Mouse (Mus musculus): Measurements from ENCODE around the gene Psg16.

Gene Psg16

DNA sequence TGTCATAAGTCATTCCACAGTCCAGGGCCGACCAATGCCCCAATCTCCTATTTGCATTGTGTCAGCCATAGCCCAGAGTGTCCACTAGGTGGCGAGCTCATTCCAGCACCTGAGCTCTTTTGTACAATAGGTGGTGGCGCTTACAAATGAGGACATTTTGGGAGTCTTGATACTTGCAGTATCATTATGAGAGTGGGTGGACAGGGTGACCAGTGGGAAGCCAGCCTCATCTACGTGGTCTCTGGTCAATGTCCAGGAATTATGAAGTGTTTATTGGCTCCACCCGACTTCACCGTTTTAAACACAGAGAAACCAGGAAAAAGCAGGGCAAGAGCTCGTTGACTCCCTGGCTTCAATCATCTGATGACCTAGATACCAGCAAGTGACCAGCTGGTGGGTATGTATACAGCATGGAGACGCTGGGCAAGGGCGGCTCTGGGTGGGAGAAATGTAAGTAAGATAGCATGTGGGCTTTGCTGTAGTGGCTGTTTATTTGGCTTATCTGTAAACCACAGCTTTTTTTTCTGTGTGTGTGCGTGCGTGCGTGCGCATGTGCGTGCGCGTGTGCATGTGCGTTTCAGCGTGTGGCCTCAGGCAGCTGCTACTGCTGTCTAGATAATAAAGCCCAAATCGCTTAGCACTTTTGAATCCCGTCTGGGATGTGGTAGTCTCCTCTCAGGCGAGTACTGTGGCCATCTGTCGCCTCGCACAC, at the start of gene Psg16:
Psg16 (plus strand) TSS at position 137 of the 712 bp plus-strand sequence.
- peak in 1 of 2 experiments; percentile 27 for DNase-seq (ENCODE audit: low spot score in 2 of 2)

DNA sequence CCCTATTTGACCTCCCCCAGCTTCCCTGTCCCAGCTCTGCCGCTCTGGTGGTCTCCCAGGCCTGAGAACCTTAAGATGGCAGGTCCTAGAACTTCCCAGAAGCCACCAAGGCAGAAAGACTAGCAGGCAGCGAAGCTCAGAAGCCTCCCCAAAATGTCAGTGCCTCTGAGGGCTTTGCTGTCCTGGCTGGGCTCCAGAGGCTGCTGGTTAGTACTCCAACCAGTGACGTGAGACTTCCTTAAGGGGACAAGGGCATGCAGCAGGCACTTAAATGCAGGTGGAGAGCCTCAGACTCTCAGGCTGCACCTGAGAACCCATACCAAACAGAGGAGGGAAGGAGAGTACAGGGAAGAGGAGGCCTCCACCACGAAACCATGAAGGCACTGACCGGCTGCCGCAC, 49.7 kb upstream of the Psg16 start:
- DNase-seq (ENCODE audit: low spot score in 2 of 2), result no peak

DNA sequence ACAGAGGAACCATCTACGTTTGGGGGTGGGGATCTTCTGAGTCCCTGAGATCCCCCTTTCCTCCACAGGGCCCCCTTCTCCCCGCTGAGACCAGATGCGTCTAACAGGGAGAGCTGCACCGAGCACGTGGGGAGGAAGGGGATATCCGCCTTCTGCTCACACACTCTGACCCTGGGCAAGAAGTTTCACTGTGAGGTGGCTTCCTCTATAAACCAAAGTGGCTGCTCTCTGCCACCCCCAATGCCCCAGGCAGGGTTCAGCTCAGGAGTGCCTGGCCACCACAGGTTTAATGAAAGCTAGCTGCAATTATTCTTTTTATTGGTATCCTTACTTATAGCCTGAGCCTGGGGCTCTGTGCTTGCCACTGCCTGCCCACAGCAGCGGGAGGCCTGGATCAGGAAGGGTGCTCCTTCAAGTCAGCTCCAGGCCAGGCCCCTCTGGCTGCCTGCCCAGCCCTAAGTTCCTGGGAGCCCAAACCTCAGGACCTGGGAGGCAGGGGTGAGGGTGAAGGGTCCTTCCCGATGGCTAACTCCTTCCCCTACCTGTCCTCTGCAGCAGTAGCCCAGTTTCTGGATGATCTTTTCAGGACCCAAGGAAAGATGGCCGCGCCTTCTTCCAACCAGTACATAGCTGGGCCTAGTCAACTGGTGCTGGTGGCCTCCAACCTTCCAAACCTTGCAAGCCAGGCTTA, 48.9 kb upstream of the Psg16 start:
- DNase-seq (ENCODE audit: low spot score in 2 of 2), result no peak

DNA sequence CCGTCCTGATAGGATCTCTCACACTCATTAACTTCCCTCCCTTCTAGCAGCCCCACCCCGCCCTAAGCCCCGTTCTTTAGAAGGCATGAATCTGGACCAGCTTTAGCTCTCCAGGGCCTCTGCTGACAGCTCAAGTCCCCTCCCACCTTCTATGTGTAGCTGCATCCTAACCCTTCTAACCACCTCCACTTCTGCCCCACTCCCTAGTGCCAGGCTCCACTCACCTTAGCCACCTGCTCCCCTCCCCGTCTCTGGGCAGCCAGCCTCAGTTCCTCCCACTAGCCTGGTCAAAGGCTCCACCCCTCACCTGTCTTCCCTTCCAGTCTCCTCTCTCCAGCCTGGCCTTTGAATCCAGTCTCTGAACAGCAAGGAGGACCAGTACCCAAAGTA, 48.3 kb upstream of the Psg16 start:
- DNase-seq (ENCODE audit: low spot score in 2 of 2), result no peak

DNA sequence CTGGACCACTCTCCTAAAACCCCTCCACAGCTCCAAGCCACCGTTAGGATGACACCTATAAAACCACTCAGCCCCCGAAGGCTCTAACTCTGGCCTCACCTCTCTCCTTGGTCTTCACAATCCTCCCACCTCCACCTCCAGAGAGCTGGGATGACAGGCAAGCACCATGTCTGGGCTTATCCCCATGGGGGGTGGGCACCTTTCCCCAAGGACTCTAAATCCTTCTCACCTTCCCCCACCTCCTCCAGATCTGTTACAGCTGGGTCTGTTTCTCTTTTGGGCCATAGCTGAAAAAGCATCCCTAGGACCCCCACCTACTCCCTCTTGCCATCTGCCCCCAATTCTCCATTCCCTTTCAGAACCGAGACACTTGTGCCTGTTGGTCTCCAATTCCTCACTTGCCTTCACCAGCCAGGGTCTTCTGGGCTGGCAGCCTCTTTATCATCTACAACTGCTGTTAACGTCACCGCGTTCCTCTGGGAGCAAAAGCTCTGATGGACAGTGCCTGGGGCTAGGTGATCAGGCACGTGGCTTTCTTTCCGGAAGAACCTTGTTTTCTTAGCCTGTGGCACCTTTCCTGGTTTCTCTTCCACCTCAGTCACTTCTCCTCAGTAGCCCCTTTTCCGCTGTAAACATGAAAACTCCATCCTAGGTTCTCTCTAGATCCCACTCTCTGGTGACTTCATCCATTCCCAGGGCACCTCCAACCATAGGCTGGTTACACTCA, 47.8 kb upstream of the Psg16 start:
- DNase-seq (ENCODE audit: low spot score in 2 of 2), result no peak

DNA sequence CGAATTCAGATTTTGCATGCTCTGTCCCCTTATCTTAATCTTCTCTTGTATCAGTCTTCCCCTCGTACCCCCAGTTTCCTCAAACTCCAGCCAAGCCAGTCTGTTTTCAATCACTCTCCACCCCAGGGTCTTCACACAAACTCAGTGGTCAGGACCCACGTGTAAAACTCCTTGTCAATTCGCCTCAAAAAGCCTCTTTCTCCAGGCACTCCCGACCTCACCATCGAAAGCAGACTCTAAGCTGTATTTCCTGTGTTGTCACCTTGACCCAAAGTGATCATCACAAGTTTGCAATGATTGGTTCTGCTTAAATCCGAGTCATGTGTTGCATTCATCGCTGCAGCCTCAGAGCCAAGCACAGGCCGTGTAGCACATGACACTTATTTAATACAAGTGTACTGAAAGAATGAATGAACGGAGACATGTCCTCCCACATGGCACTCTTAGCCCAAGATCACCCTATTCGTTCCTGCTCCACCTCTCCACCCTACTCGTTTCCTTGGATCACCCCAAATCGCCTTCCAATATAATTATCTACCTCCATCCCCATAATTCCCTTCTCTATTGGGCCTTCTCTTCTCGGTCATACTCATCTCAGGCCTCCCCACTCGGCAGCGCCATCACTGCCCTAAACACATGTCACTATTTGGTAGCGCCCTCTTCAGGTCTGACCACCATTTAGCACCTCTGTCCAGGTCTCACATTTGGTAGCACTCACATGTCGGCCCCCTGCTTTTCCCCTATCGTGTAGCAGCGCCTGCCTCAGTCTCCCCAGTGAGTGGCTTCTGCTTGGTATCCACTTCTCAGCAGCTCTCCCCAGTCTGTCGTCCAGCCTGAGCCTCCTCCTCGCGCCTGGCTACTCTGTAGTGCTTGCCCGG, 46.9 kb upstream of the Psg16 start:
- no peak for DNase-seq (ENCODE audit: low spot score in 2 of 2)

DNA sequence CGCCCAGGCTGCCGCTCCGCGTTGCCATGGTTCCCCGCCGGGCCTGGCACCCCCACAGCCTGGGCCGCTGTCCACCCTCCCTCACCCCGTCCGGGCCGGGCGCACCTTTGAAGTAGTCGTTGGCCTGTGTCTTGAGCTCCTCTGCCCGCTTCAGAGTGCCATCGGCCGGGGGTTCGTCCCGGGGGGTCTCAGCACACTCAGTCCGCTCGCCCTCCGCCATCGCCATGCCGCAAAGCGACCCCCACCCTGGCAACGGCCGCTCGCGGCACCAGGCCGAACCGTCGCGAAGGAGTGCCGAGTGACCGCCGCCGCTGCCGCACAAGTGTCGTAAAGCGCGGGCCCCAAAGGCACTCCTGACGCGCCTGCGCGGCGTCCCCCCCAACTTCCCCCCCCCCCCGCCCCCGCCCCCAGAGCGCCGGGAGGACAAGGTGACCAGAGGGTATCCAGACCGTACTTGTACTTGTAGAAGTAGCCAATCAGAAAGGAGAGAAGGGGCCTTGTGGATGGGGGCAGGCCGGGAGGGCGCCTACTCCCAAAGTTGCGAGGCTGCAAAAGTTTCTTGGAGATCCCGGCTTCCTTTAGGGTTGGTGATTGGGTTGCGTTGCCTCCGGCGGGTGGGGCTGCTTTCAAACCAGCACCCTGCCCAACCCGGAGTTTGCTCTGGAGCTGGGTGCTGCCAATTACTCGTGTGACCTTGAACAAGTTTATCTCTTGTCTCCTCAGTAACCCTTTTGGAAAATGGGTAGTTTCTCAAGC, 46.1 kb upstream of the Psg16 start, which contains the start of gene Ppp5c:
Ppp5c (minus strand) TSS at position 337 of the 756 bp plus-strand sequence.
- peak; percentile 91 to 94 for DNase-seq (ENCODE audit: low spot score in 2 of 2)

DNA sequence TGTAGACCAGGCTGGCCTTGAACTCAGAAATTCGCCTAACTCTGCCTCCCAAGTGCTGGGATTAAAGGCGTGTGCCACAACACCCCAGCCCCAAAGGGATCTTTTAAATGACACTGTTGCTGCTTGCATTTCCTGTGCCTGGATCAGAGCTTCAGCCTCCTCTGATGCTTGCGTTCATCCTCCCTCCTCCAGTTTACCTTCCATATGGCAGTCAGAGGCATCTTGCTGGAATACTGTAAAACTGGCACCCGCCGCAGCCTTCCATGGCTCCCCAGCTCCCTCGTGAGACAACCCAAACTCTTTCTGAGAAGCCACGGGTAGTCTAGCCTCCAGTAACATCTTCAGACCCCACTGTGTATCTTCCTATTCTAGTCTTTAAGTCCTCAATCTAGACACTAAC, 44.9 kb upstream of the Psg16 start:
- DNase-seq (ENCODE audit: low spot score in 2 of 2), result no peak

DNA sequence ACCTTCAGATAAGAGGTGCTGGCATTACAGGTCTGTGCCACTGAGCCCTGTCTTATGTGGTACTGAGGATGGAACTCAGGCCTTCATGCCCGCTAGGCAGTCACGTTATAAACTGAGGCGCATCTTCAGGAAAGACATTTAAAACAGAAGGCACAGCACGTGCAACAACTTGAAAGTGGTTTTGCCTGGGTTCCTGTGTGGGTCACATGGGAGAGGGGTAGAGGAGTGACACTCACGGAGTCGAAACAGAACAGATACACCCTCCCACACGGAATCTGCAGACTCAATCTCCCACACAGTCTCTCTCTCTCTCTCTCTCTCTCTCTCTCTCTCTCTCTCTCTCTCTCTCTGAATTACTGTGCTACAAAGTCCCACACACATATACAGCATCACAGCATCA, 43.6 kb upstream of the Psg16 start:
- no peak for DNase-seq (ENCODE audit: low spot score in 2 of 2)

DNA sequence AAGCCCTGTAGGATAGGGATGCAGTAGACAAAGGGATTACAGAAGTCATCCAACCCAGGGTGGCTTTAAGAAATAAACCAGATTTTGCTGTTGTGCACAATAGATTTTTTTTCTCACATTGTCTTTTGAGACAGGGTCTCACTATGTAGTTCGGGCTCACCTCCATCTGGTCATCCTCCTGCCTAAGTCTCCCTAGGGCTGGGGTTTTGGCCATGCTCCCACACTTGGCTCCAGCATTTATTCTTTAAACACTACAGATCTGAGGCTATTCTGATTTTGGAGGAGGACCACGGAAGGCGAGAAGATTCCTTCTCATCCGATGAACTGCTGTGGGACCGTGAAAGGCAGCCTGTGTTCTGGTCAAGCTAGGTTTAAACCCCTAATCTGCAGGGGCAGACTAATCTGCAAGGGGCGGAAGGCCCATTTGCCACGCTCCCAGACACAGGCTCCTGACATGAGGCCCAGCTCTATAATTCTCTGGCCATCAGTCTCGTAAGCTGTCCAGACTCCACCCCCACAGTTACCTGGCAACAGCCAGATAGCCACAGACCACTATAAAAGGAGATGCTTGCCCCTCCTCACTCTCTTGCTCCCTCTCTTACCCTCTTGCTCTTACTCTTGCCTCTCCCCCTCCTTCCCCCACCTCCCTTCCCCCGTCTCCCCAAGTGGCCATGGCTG, 35.7 kb upstream of the Psg16 start:
- no peak for DNase-seq (ENCODE audit: low spot score in 2 of 2)

DNA sequence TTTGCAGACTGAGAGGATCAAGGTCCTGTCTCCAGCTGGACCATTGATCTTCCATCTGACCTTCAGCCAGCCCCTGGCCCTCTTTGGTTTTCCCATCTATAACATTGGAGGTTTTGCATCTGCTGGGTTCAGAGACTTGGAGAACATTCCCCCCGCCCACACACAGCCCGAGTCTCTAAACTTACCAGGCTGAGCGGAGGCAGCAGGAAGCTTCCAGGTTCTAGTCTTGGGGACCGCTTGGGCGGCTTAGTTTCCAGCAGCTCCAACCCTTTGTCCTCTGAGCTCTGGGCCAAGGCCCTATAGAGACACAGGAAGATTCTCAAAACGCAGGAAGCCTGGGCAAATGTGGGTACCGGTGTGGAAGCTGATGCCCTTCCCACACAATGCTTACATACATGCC, 34.5 kb upstream of the Psg16 start:
- DNase-seq (ENCODE audit: low spot score in 2 of 2), result no peak

DNA sequence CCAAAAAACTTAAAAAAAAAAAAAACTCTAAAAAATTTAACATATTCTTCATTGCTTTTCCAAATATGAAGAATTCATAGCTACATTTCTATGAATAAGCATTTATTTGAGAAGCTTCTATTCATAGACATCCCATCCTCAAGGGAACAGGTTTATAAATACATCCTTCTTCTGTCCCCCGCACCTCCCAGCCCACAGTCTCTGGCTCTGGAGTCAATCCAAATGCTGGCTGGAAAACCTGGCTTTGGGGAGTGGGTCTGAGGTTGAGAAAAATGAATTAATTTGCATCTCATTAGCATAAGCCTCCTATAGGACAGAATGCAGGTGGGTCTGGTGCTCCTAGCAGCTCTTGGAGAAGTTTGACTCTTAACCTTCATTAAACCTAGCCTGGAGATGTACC, 28.1 kb upstream of the Psg16 start:
- no peak for DNase-seq (ENCODE audit: low spot score in 2 of 2)

DNA sequence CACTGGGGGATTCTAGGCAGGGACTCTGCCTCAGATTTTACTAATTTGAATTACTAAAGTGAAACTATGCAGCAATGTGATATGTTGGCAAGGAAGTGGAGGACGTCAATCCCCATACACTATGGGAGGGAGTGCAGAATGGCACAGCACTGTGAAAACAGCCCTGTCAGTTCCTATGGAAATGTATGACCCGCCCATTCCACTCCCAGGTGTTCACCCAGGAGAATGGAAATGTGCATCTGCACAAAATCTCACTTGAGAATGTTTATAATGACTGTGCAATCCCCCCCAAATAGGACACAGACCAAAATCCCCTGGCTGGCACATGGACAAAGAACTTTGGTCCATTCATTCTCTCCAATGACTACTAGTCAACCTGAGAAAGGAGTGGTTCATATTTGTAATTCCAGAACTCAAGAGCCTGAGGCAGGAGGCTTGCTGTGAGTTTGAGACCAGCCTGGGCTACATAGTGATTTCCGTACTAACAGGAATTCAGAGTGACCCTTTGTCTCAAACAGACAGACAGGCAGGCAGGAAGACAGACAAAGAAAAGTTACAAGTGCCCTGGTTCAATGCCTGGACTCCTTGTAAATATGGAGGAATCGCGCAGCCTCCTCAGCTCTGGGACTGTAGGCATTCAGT, 26.7 kb upstream of the Psg16 start:
- DNase-seq (ENCODE audit: low spot score in 2 of 2), result no peak

DNA sequence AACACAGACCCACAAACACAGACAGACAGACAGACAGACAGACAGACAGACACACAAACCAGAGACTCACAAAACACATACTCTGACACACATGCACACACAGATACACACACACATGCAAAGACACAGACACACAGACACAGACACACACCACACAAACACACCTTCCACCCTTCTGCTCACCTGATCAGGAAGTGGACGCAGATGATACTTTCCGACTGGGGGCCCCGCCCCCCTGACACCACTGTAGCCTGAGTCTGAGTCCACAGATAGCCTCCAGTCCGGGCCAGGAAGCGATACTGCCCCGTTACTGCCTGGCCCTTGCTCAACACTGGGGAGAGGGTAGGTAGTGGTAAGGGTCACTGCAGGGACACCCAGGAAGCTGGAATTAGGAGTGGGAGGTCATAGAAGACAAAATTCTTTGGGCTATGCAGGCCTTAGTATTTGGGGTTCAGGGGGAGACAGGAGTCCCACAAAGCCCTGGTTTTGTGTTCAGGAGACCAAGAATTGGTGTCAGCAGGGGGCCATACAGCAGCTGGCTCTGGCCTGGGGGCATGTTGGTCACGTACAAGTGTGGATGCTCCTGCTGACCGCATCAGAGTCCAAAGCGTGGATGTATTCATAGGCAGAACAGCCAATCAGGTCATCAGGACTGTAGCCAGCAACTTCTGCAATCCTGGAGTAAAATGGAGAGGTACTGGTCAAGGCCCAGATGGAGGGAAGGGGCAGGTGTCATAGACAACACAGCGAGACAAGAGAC, 25.2 kb upstream of the Psg16 start:
- no peak for DNase-seq (ENCODE audit: low spot score in 2 of 2)

DNA sequence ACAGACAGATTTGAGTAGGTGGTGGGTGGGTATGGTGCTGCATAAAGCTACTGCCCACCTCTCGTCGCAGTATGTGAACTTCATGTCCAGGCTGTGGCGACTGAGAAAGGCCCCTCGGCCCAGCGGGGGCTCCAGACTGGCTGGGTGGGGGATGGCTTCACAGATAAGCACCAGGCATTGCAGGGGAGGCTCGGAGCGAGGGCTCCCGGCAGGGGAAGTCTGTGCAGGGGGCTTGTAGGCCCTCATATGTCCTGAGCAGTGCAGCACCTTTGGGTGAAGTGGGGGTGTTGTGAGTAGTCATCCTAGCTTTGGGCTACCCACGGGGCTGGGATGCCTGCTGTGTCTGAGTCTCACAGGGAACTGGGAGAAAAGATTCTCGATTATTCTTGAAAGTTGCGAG, 23.3 kb upstream of the Psg16 start:
- no peak for DNase-seq (ENCODE audit: low spot score in 2 of 2)

DNA sequence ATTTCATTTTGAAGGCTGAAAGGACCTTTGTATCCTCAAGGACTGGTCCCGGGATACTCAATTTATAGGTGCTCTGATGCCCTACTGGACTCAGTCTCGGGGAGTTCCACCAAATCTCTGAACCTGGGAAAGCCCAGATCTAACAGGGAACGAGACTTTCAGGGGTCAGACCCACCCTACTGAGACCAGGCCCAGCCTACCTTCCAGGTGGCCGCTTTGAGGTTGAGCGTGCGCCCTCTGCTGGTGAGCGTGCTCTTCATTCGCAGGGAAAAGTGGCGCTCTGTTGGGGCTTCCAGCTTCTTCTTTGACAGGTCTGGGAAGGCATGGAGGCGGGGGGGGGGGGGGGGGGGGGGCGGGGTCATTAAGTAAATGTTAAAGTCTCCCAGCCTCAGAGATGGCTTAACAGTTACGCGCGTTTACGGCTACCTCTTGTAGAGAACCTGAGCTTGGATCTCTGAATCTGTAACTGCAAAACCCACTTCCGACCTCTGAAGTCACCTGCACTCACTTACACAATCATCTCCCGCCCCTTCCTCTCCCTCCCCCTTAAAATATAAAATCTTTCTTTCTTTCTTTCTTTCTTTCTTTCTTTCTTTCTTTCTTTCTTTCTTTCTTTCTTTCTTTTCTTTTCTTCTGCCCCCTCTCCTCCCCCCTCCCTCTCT, 22.8 kb upstream of the Psg16 start:
- DNase-seq (ENCODE audit: low spot score in 2 of 2), result peak in 1 of 2 experiments; percentile 52

DNA sequence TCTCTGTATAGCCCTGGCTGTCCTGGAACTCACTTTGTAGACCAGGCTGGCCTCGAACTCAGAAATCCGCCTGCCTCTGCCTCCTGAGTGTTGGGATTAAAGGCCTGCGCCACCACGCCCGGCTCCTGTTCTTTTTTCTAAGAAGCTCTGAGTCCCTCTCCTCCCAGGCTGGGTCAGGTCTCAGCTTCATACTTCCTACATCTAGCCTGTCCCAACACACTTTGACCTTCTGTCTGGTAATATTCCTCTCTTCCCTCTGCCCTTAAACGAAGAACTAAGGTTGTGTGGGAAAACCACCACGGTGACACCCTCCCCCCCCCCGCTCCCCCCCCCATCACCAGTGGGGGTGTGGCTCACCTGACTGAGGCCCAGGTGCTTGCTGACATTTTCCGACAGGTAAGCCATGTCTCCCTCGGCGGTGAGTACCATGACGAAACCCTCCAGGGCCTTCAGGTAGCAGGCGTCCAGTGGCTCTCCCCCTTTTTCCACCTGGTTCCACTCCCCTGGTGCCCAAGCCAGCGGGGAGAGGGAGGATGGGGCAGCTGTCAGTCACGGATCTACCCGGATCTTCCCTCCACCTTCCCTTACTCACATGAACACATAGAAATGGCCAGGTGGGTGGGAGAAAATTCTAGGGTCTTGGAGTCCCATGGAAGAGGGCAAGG, 19.4 kb upstream of the Psg16 start:
- DNase-seq (ENCODE audit: low spot score in 2 of 2), result no peak

DNA sequence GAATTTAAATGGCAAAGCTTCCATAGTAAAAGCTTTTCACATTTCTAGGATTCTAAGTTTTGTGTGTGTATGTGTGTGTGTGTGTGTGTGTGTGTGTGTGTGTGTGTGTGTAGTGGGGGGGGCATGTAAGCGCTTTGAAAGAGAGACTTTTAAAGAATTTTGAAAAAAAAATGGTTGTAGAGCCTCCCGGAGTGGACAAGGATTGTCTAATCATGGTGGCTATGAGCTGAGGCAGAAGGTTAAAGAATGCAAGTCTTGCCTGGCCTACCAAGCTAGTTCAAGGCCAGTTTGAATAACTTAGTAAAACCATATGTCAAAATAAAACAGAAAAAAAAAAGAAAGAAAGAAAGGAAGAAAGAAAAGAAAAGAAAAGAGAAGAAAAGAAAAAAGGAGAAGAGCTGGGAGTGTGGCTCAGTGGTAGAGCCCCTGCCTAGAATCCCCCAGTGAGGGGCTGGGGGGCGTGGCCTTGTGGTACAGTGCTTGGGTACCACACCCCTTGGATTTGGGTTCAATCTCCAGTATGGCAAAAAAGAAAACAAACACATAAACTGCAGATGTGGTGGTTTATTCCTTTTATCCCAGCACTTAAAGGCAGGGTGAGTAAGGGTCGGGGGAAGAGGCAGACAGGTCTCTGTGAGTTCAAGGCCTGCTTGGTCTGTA, 18.4 kb upstream of the Psg16 start:
- no peak for DNase-seq (ENCODE audit: low spot score in 2 of 2)

All from urinary bladder, postnatal 4 days (tissue).